Mouse (Mus musculus): ENCODE data around the gene Tmem163.

GRCm38 (mm10) chr1:127619036-127619435, 60.3 kb downstream of the Tmem163 start:
- no peak for TF ChIP-seq CTCF (IDR thresholded peaks at IDR 0.05; ENCODE audit: low read depth)
- TF ChIP-seq EP300 (IDR thresholded peaks at IDR 0.05; ENCODE audit: low read depth), result no peak
